Mouse (Mus musculus) lung, adult 2 months (tissue): ENCODE results near the gene Pcbp4.

Experiments used
- CTCF ChIP-seq: fragments of 200-500 bp; IDR thresholded peaks from 2 replicates; pipeline ENCODE4 v1.5.1; 2011; ENCODE audit warnings: mild to moderate bottlenecking, low read length, control low read depth; ENCODE audit not compliant: insufficient read depth
- POLR2A ChIP-seq: fragments of 200-500 bp; IDR thresholded peaks from 2 replicates; pipeline ENCODE4 v1.6.1; 2011; ENCODE audit warnings: low read depth, mild to moderate bottlenecking, control low read depth, low read length, borderline replicate concordance; ENCODE audit errors: extremely low read depth

- no peak for TF ChIP-seq CTCF
- TF ChIP-seq POLR2A: no peak
Observed at GRCm38 (mm10) chr9:106411091-106411594, 41.9 kb upstream of the Pcbp4 start.
